Mouse (Mus musculus) gastrocnemius, postnatal 36 days (tissue): ENCODE measurements at regions not wholly inside any gene's neighbourhood (a gene's known extent, or its start where the extent isn't known, plus 50 kb on each side); places are given as distances from the start of the nearest gene placed in this dataset.
A peak's percentile ranks its signal among the peaks of the same experiment; 100 is the strongest.
"Not testable (repeated sequence)": the region's sequence is repeated elsewhere in the genome, so short reads cannot be mapped to it uniquely, and the experiment has no call there.

ENCODE experiments used
- DNase-seq, 2 experiments: peaks; one replicate each; pipeline ENCODE4 v3.0.0; 2022
- intact Hi-C: fragments of 180-260 bp; cut with DNase I; formaldehyde crosslinking; loops from one replicate; pipeline ENCODE4 v1.15.1; 2025

GRCm38 (mm10) chr1:12519601-12520000 is 1105.7 kb downstream of the A830018L16Rik start:
- intact Hi-C loops = no loop called here
- DNase-seq = no peak

- no peak for DNase-seq
- intact Hi-C loops = no loop called here
Observed at GRCm38 (mm10) chr1:12555859-12556258, 1142.0 kb downstream of the A830018L16Rik start.

- DNase-seq = no peak
- intact Hi-C loops = no loop called here
Observed at GRCm38 (mm10) chr1:12571755-12572358, 1158.0 kb downstream of the A830018L16Rik start.

- intact Hi-C loops = no loop called here
- no peak for DNase-seq
Observed at GRCm38 (mm10) chr1:12572770-12573169, 1158.9 kb downstream of the A830018L16Rik start.

GRCm38 (mm10) chr1:12574274-12574673 is 1160.4 kb downstream of the A830018L16Rik start:
- no peak for DNase-seq
- intact Hi-C loops = no loop called here

GRCm38 (mm10) chr1:12577027-12577703 is 1163.3 kb downstream of the A830018L16Rik start:
- DNase-seq = no peak
- intact Hi-C loops = no loop called here

- DNase-seq = no peak
- intact Hi-C loops = no loop called here
Observed at GRCm38 (mm10) chr1:12577978-12578377, 1164.1 kb downstream of the A830018L16Rik start.

GRCm38 (mm10) chr1:12583012-12583411 is 1169.1 kb downstream of the A830018L16Rik start:
- DNase-seq = no peak
- intact Hi-C loops = no loop called here

GRCm38 (mm10) chr1:12586981-12587380 is 1173.1 kb downstream of the A830018L16Rik start:
- DNase-seq, intact Hi-C loops: not testable (repeated sequence)

- DNase-seq = peak in 1 of 2 experiments; percentile 5
- intact Hi-C loops = no loop called here
Observed at GRCm38 (mm10) chr1:12612102-12612501, 1198.2 kb downstream of the A830018L16Rik start.

- no peak for DNase-seq
- intact Hi-C loops = no loop called here
Observed at GRCm38 (mm10) chr1:12615303-12615702, 1201.4 kb downstream of the A830018L16Rik start.

- intact Hi-C loops = no loop called here
- no peak for DNase-seq
Observed at GRCm38 (mm10) chr1:12615733-12616481, 1202.0 kb downstream of the A830018L16Rik start.

GRCm38 (mm10) chr1:12619981-12620380 is 1206.1 kb downstream of the A830018L16Rik start:
- no peak for DNase-seq
- intact Hi-C loops = no loop called here

GRCm38 (mm10) chr1:12620825-12621224 is 1206.9 kb downstream of the A830018L16Rik start:
- intact Hi-C loops = no loop called here
- no peak for DNase-seq

- intact Hi-C loops = no loop called here
- DNase-seq = no peak
Observed at GRCm38 (mm10) chr1:12623158-12623557, 1209.3 kb downstream of the A830018L16Rik start.

- intact Hi-C loops = no loop called here
- DNase-seq = no peak
Observed at GRCm38 (mm10) chr1:12633049-12633448, 1219.1 kb downstream of the A830018L16Rik start.

GRCm38 (mm10) chr1:12636326-12637147 is 1222.6 kb downstream of the A830018L16Rik start:
- no peak for DNase-seq
- intact Hi-C loops = no loop called here

- no peak for DNase-seq
- intact Hi-C loops = no loop called here
Observed at GRCm38 (mm10) chr1:12640983-12641382, 1227.1 kb downstream of the A830018L16Rik start.
